Mouse (Mus musculus) brain, embryonic 14.5 days (tissue): ENCODE results near the gene Olfr1308. TPM values are rescaled to one million over a fixed set of nuclear protein-coding genes. Genes with fewer than 3 reads are reported as not detected.

Source experiments
- DNase-seq: peaks from one replicate; pipeline ENCODE4 v3.0.0-alpha.2; 2011; ENCODE audit warnings: low read depth
- CTCF ChIP-seq: fragments of 200-500 bp; IDR thresholded peaks from 2 replicates; pipeline ENCODE4 v1.5.1; 2012; ENCODE audit warnings: inconsistent platforms, mild to moderate bottlenecking, moderate library complexity, borderline replicate concordance; ENCODE audit not compliant: insufficient read depth, insufficient read length; ENCODE audit errors: extremely low read depth
- POLR2A ChIP-seq: fragments of 200-500 bp; IDR thresholded peaks from 2 replicates; pipeline ENCODE4 v1.6.1; 2012; ENCODE audit warnings: mild to moderate bottlenecking, inconsistent platforms, borderline replicate concordance; ENCODE audit not compliant: poor library complexity, insufficient read depth, insufficient read length, severe bottlenecking; ENCODE audit errors: extremely low read depth
- polyA plus RNA-seq: library from polyadenylated mRNA; depleted of rRNA; stranded (reverse); fragments of >200 nt; gene quantifications from 2 replicates; pipeline ENCODE4 v1.2.3, GENCODE M21; 2012; rRNA removed

The Olfr1308 gene
- not detected in 2 replicates for polyA plus RNA-seq

- TF ChIP-seq POLR2A, result no peak
- no peak for DNase-seq
Observed at GRCm38 (mm10) chr2:111964844-111965243, at the start of gene Olfr1308. Olfr1308 (minus strand) TSS chr2:111964944.

DNA sequence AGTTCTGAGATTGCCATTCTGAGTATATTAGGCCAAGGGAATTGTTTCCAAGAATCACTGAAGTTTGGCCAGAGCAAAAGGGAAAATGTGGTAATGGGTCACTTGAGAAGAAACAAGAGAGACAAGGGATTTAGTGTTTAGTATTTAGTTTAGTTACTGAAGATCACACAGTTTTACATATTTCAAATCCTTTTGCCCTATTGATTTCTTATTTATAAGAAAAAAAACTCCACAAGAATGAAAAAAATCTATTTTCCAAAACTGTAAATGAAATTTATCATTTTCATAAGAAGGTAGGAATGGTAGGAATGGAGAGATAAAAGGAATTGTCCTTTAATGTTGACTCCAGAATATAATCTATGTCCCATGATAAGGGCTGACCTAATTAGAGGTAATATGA is 47.9 kb upstream of the Olfr1308 start, which contains the start of gene Olfr1310:
TSS of gene Olfr1310 (minus strand) at position 101 of the 400 bp plus-strand sequence.
- no peak for DNase-seq
- TF ChIP-seq POLR2A (no peak), CTCF (no peak)

DNA sequence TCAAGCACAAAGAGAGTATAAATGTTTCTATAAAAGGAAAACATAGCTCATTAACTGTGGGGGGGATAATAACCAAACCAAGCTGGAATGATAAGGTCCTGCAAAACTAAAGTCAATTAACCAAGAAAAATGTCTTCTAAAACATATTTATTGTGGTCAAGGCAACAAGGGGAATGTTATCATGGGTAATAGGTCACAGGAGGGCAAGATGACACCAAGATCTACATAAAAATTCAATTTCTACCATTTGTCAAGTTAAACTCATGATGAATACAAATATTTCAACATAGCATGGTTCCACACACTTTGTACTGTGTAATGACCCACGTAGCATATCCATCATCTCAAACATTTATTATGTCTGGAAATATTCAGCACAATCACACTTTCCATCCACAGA is 25.4 kb upstream of the Olfr1308 start, which contains the start of gene Olfr1309:
TSS of gene Olfr1309 (minus strand) at position 101 of the 400 bp plus-strand sequence.
- no peak for DNase-seq
- TF ChIP-seq POLR2A (no peak), CTCF (no peak)

GRCm38 (mm10) chr2:111949340-111949739 is 15.4 kb downstream of the Olfr1308 start, which contains the start of gene Olfr1307:
Olfr1307 (minus strand) TSS chr2:111949440.
- TF ChIP-seq CTCF (no peak), POLR2A (no peak)
- DNase-seq, result no peak

- TF ChIP-seq POLR2A (no peak), CTCF (no peak)
- DNase-seq, result no peak
Observed at GRCm38 (mm10) chr2:111916171-111916570, 48.6 kb downstream of the Olfr1308 start, which contains the start of gene Olfr1306. Olfr1306 (minus strand) TSS chr2:111916271.

Other genes starting within 250 kb of the Olfr1308 start
- not detected in 2 replicates for gene Olfr1301, start 213.9 kb downstream of the Olfr1308 start, polyA plus RNA-seq
- not detected in 2 replicates for gene Olfr1302, start 187.5 kb downstream of the Olfr1308 start, polyA plus RNA-seq
- not detected in 2 replicates for gene Olfr1303, start 144.6 kb downstream of the Olfr1308 start, polyA plus RNA-seq
- gene Olfr1305, start 87.8 kb downstream of the Olfr1308 start, polyA plus RNA-seq, result not detected in 2 replicates
- not detected in 2 replicates for gene Olfr1306, start 48.7 kb downstream of the Olfr1308 start, polyA plus RNA-seq
- not detected in 2 replicates for gene Olfr1307, start 15.5 kb downstream of the Olfr1308 start, polyA plus RNA-seq
- not detected in 2 replicates for gene Olfr1309, start 25.3 kb upstream of the Olfr1308 start, polyA plus RNA-seq
- not detected in 2 replicates for gene Olfr1310, start 47.8 kb upstream of the Olfr1308 start, polyA plus RNA-seq
- gene Olfr1311, start 59.5 kb upstream of the Olfr1308 start, polyA plus RNA-seq, result not detected in 2 replicates
- gene Olfr1312, start 85.3 kb upstream of the Olfr1308 start, polyA plus RNA-seq, result 0.03 TPM in 1 of 2 replicates, not detected in the other
- gene Olfr1313, start 112.9 kb upstream of the Olfr1308 start, polyA plus RNA-seq, result not detected in 2 replicates
- gene Olfr1314, start 131.8 kb upstream of the Olfr1308 start, polyA plus RNA-seq, result not detected in 2 replicates
- not detected in 2 replicates for gene Olfr1315-ps1, start 150.5 kb upstream of the Olfr1308 start, polyA plus RNA-seq
- 0.01 and 0.05 TPM in 2 replicates for gene Olfr1316, start 170.0 kb upstream of the Olfr1308 start, polyA plus RNA-seq
- not detected in 2 replicates for gene Olfr1317, start 175.4 kb upstream of the Olfr1308 start, polyA plus RNA-seq
- not detected in 2 replicates for gene Olfr1318, start 189.3 kb upstream of the Olfr1308 start, polyA plus RNA-seq